Comparison of ENCODE assay signal across 8 mouse cellular contexts in the genomic region with DNA sequence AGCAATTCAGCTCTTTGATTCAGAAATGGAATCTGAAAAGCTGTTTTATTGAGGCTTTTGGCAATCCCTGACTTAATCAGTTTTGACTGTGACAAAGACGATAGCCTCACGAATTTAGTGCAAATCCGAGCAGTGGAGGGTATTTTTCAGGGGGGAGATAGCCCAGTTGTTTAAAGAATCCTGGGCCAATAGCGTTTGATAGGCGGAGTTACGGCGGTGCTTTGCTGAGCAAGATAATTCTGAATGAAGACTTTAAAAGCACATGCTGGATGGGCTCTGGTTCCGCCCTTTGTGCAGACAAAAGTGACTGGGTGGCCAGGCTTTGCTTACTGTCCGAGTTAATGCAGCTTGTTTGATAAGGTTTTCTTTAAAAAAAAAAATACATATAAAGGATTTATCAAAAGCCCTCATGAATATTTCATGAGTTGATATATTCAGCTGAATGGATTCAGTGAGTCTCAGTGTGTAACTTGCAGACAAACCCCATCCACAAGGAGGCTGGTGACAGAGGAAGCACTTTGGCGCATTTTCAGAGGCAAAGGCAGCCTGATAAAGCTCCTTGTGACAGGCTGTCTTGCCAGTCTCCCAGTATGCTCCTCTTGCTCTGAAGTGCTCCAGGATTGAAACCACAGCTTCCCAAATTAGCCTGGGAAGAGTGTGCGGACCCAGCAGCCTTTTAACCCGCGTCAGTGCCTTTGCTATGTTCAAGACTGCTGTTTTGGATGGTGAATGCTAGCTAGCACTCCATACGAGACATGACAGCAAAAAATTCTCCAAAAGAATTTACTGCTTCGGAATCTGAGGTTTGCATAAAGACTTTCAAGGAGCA.
DNase-seq lines count a peak whose midpoint lies in the region; ATAC-seq and TF ChIP-seq lines count a peak whose summit lies in the region.

No protein-coding gene starts in this region.

- peak overlapping the region; percentile 42; the same call in 1 of the 2 replicates for H3K27ac ChIP-seq in kidney, embryonic 14.5 days (ENCODE audit: low read depth, low read length)
- H3K27ac ChIP-seq in forebrain, postnatal 0 days (ENCODE audit: low read depth, low read length): peak overlapping the region; percentile 76
- peak overlapping the region; percentile 87 for H3K27ac ChIP-seq in hindbrain, embryonic 13.5 days
- peak overlapping the region; percentile 79 for H3K27ac ChIP-seq in midbrain, embryonic 16.5 days (ENCODE audit: low read length)

- no peak for DNase-seq in kidney, adult 18-20 months
- DNase-seq in forebrain, postnatal 0 days: peak; percentile 85
- peak; percentile 56 to 67 for DNase-seq in left cerebral cortex, postnatal 14 days (ENCODE audit: low spot score in 2 of 2)
- no peak for DNase-seq in thymus, postnatal 25 days
- DNase-seq in thymus, postnatal 14 days: no peak

- H3K4me1 ChIP-seq in kidney, embryonic 14.5 days (ENCODE audit: control insufficient read depth, insufficient read depth, low read length): 0 out of 2 replicates have a peak, but pooled peaks cover 4% of the 10 kb centered on the region
- peaks cover 3% of the 10 kb centered on the region; the same call in 1 of the 2 replicates for H3K4me1 ChIP-seq in forebrain, postnatal 0 days (ENCODE audit: insufficient read depth)
- H3K4me1 ChIP-seq in hindbrain, embryonic 13.5 days (replicated peaks): peaks cover 21% of the 10 kb centered on the region
- H3K4me1 ChIP-seq in midbrain, embryonic 16.5 days (ENCODE audit: control insufficient read depth, insufficient read depth, low read length): peaks cover 20% of the 10 kb centered on the region

- intact Hi-C loops in left cerebral cortex, postnatal 14 days (cut with DNase I): no loop called here

- peak overlapping the region; percentile 40 for H3K4me2 ChIP-seq in kidney, embryonic 14.5 days (replicated peaks; ENCODE audit: low read depth, low read length)
- peak overlapping the region; percentile 60 for H3K4me2 ChIP-seq in forebrain, postnatal 0 days (ENCODE audit: low read depth)
- peak overlapping the region; percentile 77 for H3K4me2 ChIP-seq in hindbrain, embryonic 13.5 days
- H3K4me2 ChIP-seq in midbrain, embryonic 16.5 days (ENCODE audit: low read length): peak overlapping the region; percentile 77

- peak; percentile 80; the same call in 1 of the 2 replicates for ATAC-seq in kidney, embryonic 14.5 days (ENCODE audit: low FRiP score, low TSS enrichment)
- ATAC-seq in forebrain, postnatal 0 days: peak; percentile 89
- peak; percentile 87 for ATAC-seq in hindbrain, embryonic 13.5 days (ENCODE audit: low FRiP score)
- ATAC-seq in midbrain, embryonic 16.5 days: peak; percentile 92

- WGBS in kidney, embryonic 14.5 days: 10% methylated on average over 15 of the region's 15 CpGs
- under 1% methylated on average over 15 of the region's 15 CpGs for WGBS in forebrain, postnatal 0 days
- WGBS in hindbrain, embryonic 13.5 days: 3% methylated on average over 15 of the region's 15 CpGs
- under 1% methylated on average over 15 of the region's 15 CpGs for WGBS in midbrain, embryonic 16.5 days

- no peaks in the 10 kb centered on the region for H3K27me3 ChIP-seq in kidney, embryonic 14.5 days (ENCODE audit: control insufficient read depth, insufficient read depth, low read length)
- H3K27me3 ChIP-seq in forebrain, postnatal 0 days (ENCODE audit: insufficient read depth, low read length): no peaks in the 10 kb centered on the region
- H3K27me3 ChIP-seq in hindbrain, embryonic 13.5 days: no peaks in the 10 kb centered on the region
- H3K27me3 ChIP-seq in midbrain, embryonic 16.5 days (ENCODE audit: control insufficient read depth, insufficient read depth, low read depth, low read length): no peaks in the 10 kb centered on the region

- no peaks in the 10 kb centered on the region for H3K9me3 ChIP-seq in kidney, embryonic 14.5 days (ENCODE audit: control insufficient read depth, low read length)
- no peaks in the 10 kb centered on the region for H3K9me3 ChIP-seq in forebrain, postnatal 0 days (ENCODE audit: low read length)
- no peaks in the 10 kb centered on the region for H3K9me3 ChIP-seq in hindbrain, embryonic 13.5 days
- H3K9me3 ChIP-seq in midbrain, embryonic 16.5 days (replicated peaks; ENCODE audit: control insufficient read depth, low read length, poor library complexity, severe bottlenecking): no peaks in the 10 kb centered on the region

- H3K36me3 ChIP-seq in kidney, embryonic 14.5 days (ENCODE audit: control insufficient read depth, insufficient read depth, low read length): no peaks in the 10 kb centered on the region
- H3K36me3 ChIP-seq in forebrain, postnatal 0 days (ENCODE audit: insufficient read depth): no peaks in the 10 kb centered on the region
- no peaks in the 10 kb centered on the region for H3K36me3 ChIP-seq in hindbrain, embryonic 13.5 days
- H3K36me3 ChIP-seq in midbrain, embryonic 16.5 days (ENCODE audit: control insufficient read depth, insufficient read depth, low read length): no peaks in the 10 kb centered on the region

- peak; percentile 55 for TF ChIP-seq CTCF in forebrain, postnatal 0 days (IDR thresholded peaks at IDR 0.05; ENCODE audit: low read depth)

- H3K4me3 ChIP-seq in kidney, embryonic 14.5 days (ENCODE audit: low read length): peak overlapping the region; percentile 20
- H3K4me3 ChIP-seq in forebrain, postnatal 0 days (ENCODE audit: low read depth, low read length): peak overlapping the region; percentile 45
- peak overlapping the region; percentile 47 for H3K4me3 ChIP-seq in hindbrain, embryonic 13.5 days
- H3K4me3 ChIP-seq in midbrain, embryonic 16.5 days (ENCODE audit: low read depth, low read length): peak overlapping the region; percentile 46

- H3K9ac ChIP-seq in kidney, embryonic 14.5 days (ENCODE audit: low read depth, low read length): peak overlapping the region; percentile 28; the same call in 1 of the 2 replicates
- H3K9ac ChIP-seq in forebrain, postnatal 0 days: peak overlapping the region; percentile 57
- H3K9ac ChIP-seq in hindbrain, embryonic 13.5 days: peak overlapping the region; percentile 72
- H3K9ac ChIP-seq in midbrain, embryonic 16.5 days (ENCODE audit: low read depth, low read length): peak overlapping the region; percentile 73

Comparison
In these comparisons a context has a peak if more than half of its experiments do, and no peak if none do; other contexts are left out.
1. DNase-seq: peak in forebrain, postnatal 0 days (single experiment) and left cerebral cortex, postnatal 14 days (2 of 2); none in kidney, adult 18-20 months (single experiment), thymus, postnatal 25 days (single experiment) and thymus, postnatal 14 days (single experiment).
2. Peak in every context shown above with its lines, with median percentiles within 50 percentile points of each other: ATAC-seq, H3K27ac ChIP-seq, H3K4me2 ChIP-seq, H3K4me3 ChIP-seq and H3K9ac ChIP-seq.